Mouse (Mus musculus) forebrain, postnatal 0 days (tissue): ENCODE measurements around the gene Tbl3. TPM values are rescaled to one million over a fixed set of nuclear protein-coding genes. Genes with fewer than 3 reads are reported as not detected.

Experiments used
- ATAC-seq: fragments of 200-750 bp; cut with Nextera tagmentation; 2 replicates; pipeline ENCODE4 v1.8.0; 2017; ENCODE audit warnings: mild to moderate bottlenecking, moderate library complexity
- DNase-seq: peaks from one replicate; pipeline ENCODE4 v3.0.0-alpha.2; 2015
- H3K27ac ChIP-seq: fragments of 300-500 bp; sonication (generic); 2 replicates; pipeline ENCODE4 v1.5.1; 2014; ENCODE audit warnings: low read depth, mild to moderate bottlenecking, antibody characterized with exemption, low read length, moderate library complexity, mixed read lengths
- H3K27me3 ChIP-seq: fragments of 300-500 bp; sonication (generic); 2 replicates; pipeline ENCODE4 v1.6.1; 2014; ENCODE audit warnings: mild to moderate bottlenecking, low read length, mixed read lengths; ENCODE audit not compliant: insufficient read depth
- H3K36me3 ChIP-seq: fragments of 300-500 bp; sonication (generic); 2 replicates; pipeline ENCODE4 v1.6.1; 2014; ENCODE audit warnings: mild to moderate bottlenecking, moderate library complexity; ENCODE audit not compliant: insufficient read depth
- H3K4me1 ChIP-seq: fragments of 300-500 bp; sonication (generic); 2 replicates; pipeline ENCODE4 v1.6.1; 2014; ENCODE audit warnings: antibody characterized with exemption; ENCODE audit not compliant: insufficient read depth
- H3K4me2 ChIP-seq: fragments of 300-500 bp; sonication (generic); 2 replicates; pipeline ENCODE4 v1.6.1; 2014; ENCODE audit warnings: low read depth, mild to moderate bottlenecking, moderate library complexity
- H3K4me3 ChIP-seq: fragments of 300-500 bp; sonication (generic); 2 replicates; pipeline ENCODE4 v1.5.1; 2014; ENCODE audit warnings: low read depth, low read length, mixed read lengths
- H3K9ac ChIP-seq: fragments of 300-500 bp; sonication (generic); 2 replicates; pipeline ENCODE4 v1.6.1; 2014; ENCODE audit warnings: mild to moderate bottlenecking
- H3K9me3 ChIP-seq: fragments of 300-500 bp; sonication (generic); 2 replicates; pipeline ENCODE4 v1.6.1; 2016; ENCODE audit warnings: low read length
- CTCF ChIP-seq: sonication (generic); IDR thresholded peaks from 2 replicates; pipeline ENCODE4 v1.5.1; 2016; ENCODE audit warnings: antibody characterized with exemption, control low read depth, low read depth
- WGBS: fragments of 180-500 bp; shearing (Covaris S2); extraction: QIAGEN DNeasy Blood & Tissue Kit; methylation state at CpG from one replicate; pipeline ENCODE4 v1.1.7; 2014; 5-methylcytosine and 5-hydroxymethylcytosine counted together
- polyA plus RNA-seq: library from polyadenylated mRNA; unstranded; fragments of >200 nt; fragmentation: Nextera tagmentation; extraction: Ambion mirVana; gene quantifications from 2 replicates; pipeline ENCODE4 v1.2.1, GENCODE M21; 2015
- total RNA-seq: library from RNA; depleted of rRNA; stranded (reverse); fragments of >200 nt; gene quantifications from 2 replicates; pipeline ENCODE4 v1.2.3, GENCODE M21; 2014

Gene Tbl3
- total and polyA plus RNA-seq, 2 experiments from 2014 or later: 39.0 to 48.0 TPM

DNA sequence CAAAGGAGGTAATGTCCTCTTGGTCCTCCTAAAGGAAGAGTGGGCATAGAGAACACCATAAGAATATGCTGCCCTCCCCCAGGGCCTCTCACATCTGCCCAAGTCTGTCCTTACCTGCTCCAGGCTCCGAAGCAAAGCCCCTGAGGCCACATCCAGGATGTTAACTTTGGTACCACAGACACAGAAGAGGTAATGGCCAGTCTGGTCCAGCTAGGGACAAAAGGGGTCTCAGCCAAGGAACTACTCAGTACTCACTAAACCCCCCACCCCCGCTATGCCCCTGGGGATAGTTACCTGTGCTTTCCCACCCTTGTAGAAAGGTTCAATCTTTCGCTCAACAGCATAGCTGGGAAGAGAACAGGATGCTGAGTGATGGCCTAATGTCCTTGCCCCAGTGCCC lies 1.6 kb downstream of the Tbl3 start:
- peaks cover 40% of the 10 kb centered on the region for H3K36me3 ChIP-seq
- DNase-seq (no peak), ATAC-seq (no peak)
- H3K9ac ChIP-seq: no peak overlapping the region
- 95% methylated on average over 3 of the region's 3 CpGs for WGBS
- no peak overlapping the region for H3K27ac ChIP-seq
- H3K4me3 ChIP-seq: no peak overlapping the region
- no peaks in the 10 kb centered on the region for H3K27me3 ChIP-seq
- H3K4me1 ChIP-seq: peaks cover 3% of the 10 kb centered on the region; the same call in 1 of the 2 replicates
- no peak for TF ChIP-seq CTCF
- H3K9me3 ChIP-seq: no peaks in the 10 kb centered on the region
- no peak overlapping the region for H3K4me2 ChIP-seq

- H3K36me3 ChIP-seq: peaks cover 56% of the 10 kb centered on the region
Measured at GRCm38 (mm10) chr17:24701251-24701650, 6.2 kb downstream of the Tbl3 start.

DNA sequence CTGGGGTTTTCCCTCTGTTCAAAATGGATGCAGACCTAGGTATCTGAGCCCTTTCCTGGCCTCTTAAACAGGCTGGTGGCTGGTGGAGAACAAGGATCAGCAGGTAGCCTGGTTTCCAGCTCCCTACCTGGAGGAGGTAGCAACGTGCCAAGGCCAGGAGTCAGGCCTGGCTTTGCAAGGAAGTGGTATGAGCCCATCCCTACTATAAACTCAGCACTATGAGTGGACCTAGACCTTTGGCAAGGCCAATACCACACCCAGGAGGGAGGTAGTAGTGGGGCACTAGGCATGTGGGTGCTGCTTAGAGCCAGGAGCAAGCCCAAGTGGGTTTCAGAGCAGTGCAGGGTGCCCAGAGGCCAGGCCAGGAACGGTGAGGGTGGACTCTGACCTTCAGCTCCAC lies 8.0 kb downstream of the Tbl3 start:
- Histone ChIP-seq H3K4me1 (peaks cover 11% of the 10 kb centered on the region; the same call in 1 of the 2 replicates), H3K27me3 (no peaks in the 10 kb centered on the region), H3K27ac (no peak overlapping the region), H3K4me3 (no peak overlapping the region), H3K4me2 (no peak overlapping the region), H3K9me3 (no peaks in the 10 kb centered on the region), H3K9ac (no peak overlapping the region), H3K36me3 (peaks cover 48% of the 10 kb centered on the region)
- 87% methylated on average over 2 of the region's 2 CpGs for WGBS
- TF ChIP-seq CTCF: no peak
- ATAC-seq: no peak
- DNase-seq: no peak

More at GRCm38 (mm10) chr17:24701251-24701650, 6.2 kb downstream of the Tbl3 start:
- H3K4me2 ChIP-seq: no peak overlapping the region
- no peak for DNase-seq
- peaks cover 6% of the 10 kb centered on the region; the same call in 1 of the 2 replicates for H3K4me1 ChIP-seq
- no peak for ATAC-seq
- H3K9me3 ChIP-seq: no peaks in the 10 kb centered on the region
- WGBS: 92% methylated on average over 9 of the region's 9 CpGs
- no peak for TF ChIP-seq CTCF
- H3K9ac ChIP-seq: no peak overlapping the region
- H3K4me3 ChIP-seq: no peak overlapping the region
- H3K27me3 ChIP-seq: no peaks in the 10 kb centered on the region
- H3K27ac ChIP-seq: no peak overlapping the region

DNA sequence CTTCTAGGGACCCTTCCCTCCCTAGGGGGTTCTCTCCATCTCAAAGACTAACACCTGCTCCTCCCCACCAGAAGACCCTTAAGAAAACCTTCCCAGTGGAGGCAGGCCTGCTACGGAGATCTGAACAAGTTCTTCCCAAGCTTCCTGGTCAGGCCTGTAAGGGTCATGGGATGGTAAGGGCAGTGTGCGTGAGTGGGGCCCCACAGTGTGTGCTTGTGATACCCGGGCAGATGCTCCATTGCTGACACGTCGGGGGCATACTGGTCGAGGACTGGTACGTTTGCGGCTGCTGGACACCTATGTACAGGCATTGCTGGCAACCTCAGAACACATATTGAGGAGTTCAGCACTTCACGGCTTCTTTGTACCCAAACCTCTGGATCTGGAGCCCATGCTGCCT lies 8.7 kb downstream of the Tbl3 start:
- WGBS: 72% methylated on average over 9 of the region's 9 CpGs

DNA sequence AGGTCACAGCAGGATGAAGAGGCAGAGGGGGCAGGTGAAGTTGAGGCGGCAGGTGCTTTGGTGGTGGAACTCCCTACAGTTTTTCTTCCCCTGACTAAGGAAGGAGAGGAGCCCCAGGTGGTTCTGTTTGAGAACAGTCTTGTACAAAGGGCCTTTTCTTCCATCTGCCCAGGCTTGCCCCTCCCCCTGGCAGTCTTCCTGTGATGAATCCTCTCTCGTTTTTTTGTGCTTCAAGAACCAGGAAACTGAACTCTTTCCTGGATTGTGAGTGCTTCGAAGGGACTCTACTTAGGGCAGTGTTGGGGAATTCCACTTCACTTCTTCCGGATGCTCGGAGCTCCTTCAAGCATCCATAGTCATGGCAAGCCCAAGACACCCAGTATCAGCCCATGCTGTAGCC lies 9.5 kb downstream of the Tbl3 start:
- no peak overlapping the region for H3K27ac ChIP-seq
- H3K4me2 ChIP-seq: no peak overlapping the region
- H3K9me3 ChIP-seq: no peaks in the 10 kb centered on the region
- DNase-seq: no peak
- no peak for TF ChIP-seq CTCF
- 18% methylated on average over 5 of the region's 5 CpGs for WGBS
- peaks cover 41% of the 10 kb centered on the region for H3K36me3 ChIP-seq
- no peaks in the 10 kb centered on the region for H3K27me3 ChIP-seq
- no peak overlapping the region for H3K4me3 ChIP-seq
- ATAC-seq: no peak
- peaks cover 11% of the 10 kb centered on the region; the same call in 1 of the 2 replicates for H3K4me1 ChIP-seq
- H3K9ac ChIP-seq: no peak overlapping the region

More for the DNA sequence above, 8.7 kb downstream of the Tbl3 start:
- no peak overlapping the region for H3K27ac ChIP-seq
- DNase-seq: no peak
- H3K9ac ChIP-seq: no peak overlapping the region
- ATAC-seq: no peak
- no peak overlapping the region for H3K4me2 ChIP-seq
- TF ChIP-seq CTCF: no peak
- no peaks in the 10 kb centered on the region for H3K9me3 ChIP-seq
- H3K4me3 ChIP-seq: no peak overlapping the region
- H3K4me1 ChIP-seq: peaks cover 11% of the 10 kb centered on the region; the same call in 1 of the 2 replicates
- peaks cover 40% of the 10 kb centered on the region for H3K36me3 ChIP-seq
- H3K27me3 ChIP-seq: no peaks in the 10 kb centered on the region

GRCm38 (mm10) chr17:24696011-24696697 lies 11.3 kb downstream of the Tbl3 start, which contains the start of the genes Gfer and Noxo1:
TSS of gene Gfer (minus strand) at chr17:24696156.
TSS of gene Noxo1 (plus strand) at chr17:24696234.
- Histone ChIP-seq H3K4me2 (peak within 1 kb of the TSS; percentile 83), H3K36me3 (peaks cover 26% of the 10 kb centered on the region), H3K9me3 (no peaks in the 10 kb centered on the region), H3K9ac (peak within 1 kb of the TSS; percentile 79), H3K27ac (peak within 1 kb of the TSS; percentile 90), H3K4me1 (peaks cover 11% of the 10 kb centered on the region; the same call in 1 of the 2 replicates), H3K27me3 (no peaks in the 10 kb centered on the region), H3K4me3 (peak within 1 kb of the TSS; percentile 76)
- TF ChIP-seq CTCF: peak; percentile 48
- ATAC-seq (peak; percentile 96), DNase-seq (peak; percentile 87)
- WGBS: under 1% methylated on average over 63 of the region's 76 CpGs

DNA sequence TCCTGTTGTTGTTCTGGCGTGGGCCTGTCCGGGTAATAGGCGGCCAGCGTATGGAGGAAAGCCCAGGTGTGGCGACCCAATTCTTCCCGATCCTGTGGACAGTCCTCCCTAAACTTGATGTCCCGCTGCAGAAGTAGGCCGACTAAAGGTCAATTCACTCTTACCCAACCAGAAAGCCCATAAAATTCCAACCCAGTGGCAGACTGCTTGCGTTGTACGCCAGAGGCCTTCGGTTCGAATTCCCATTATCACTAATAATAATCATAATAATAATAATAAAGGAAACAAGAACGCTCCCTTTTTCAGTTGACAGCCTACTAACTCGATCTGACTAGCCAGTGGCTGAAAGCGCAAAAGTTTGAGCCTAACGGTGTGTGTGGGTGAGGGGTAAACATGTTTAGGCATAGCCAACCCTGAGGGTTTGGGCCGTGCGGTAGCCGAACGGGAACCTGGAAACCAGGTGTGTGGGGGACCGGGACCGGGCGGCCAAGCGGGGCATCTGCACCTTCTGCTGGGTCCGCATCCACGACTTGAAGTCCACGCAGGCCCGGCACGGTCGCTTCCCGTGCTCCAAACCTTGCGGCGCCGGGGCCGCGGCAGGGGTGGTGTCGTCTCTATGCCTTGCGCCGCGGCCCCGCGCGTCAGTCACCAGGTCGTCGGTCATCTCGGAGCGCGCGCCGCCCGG lies 12.0 kb downstream of the Tbl3 start:
- ATAC-seq: no peak

More for the DNA sequence above, 12.0 kb downstream of the Tbl3 start:
- Histone ChIP-seq H3K9ac (peak overlapping the region; percentile 79), H3K36me3 (peaks cover 19% of the 10 kb centered on the region), H3K4me2 (peak overlapping the region; percentile 83), H3K4me1 (peaks cover 16% of the 10 kb centered on the region), H3K4me3 (peak overlapping the region; percentile 76), H3K27ac (peak overlapping the region; percentile 90), H3K9me3 (no peaks in the 10 kb centered on the region), H3K27me3 (no peaks in the 10 kb centered on the region)
- DNase-seq: no peak
- WGBS: 7% methylated on average over 48 of the region's 51 CpGs
- TF ChIP-seq CTCF: no peak
